Mouse (Mus musculus) forebrain, embryonic 15.5 days (tissue): ENCODE data around the gene Rpl14. TPM values are rescaled to one million over a fixed set of nuclear protein-coding genes. Genes with fewer than 3 reads are reported as not detected.

Source experiments
- ATAC-seq: fragments of 200-750 bp; cut with Nextera tagmentation; replicated peaks from 2 replicates; pipeline ENCODE4 v1.8.0; 2017; ENCODE audit warnings: mild to moderate bottlenecking, moderate TSS enrichment, moderate library complexity
- H3K27ac ChIP-seq: fragments of 300-500 bp; sonication (generic); replicated peaks from 2 replicates; pipeline ENCODE4 v1.5.1; 2015; ENCODE audit warnings: mild to moderate bottlenecking, inconsistent platforms
- H3K27me3 ChIP-seq: fragments of 300-500 bp; sonication (generic); 2 replicates; pipeline ENCODE4 v1.6.1; 2015; ENCODE audit warnings: inconsistent platforms
- H3K36me3 ChIP-seq: fragments of 300-500 bp; sonication (generic); 2 replicates; pipeline ENCODE4 v1.6.1; 2015; ENCODE audit warnings: mild to moderate bottlenecking, inconsistent platforms
- H3K4me1 ChIP-seq: fragments of 300-500 bp; sonication (generic); 2 replicates; pipeline ENCODE4 v1.6.1; 2015; ENCODE audit warnings: inconsistent platforms
- H3K4me2 ChIP-seq: fragments of 300-500 bp; sonication (generic); replicated peaks from 2 replicates; pipeline ENCODE4 v1.6.1; 2015; ENCODE audit warnings: mild to moderate bottlenecking, inconsistent platforms
- H3K4me3 ChIP-seq: fragments of 300-500 bp; sonication (generic); 2 replicates; pipeline ENCODE4 v1.5.1; 2015; ENCODE audit warnings: mild to moderate bottlenecking, inconsistent platforms
- H3K9ac ChIP-seq: fragments of 300-500 bp; sonication (generic); replicated peaks from 2 replicates; pipeline ENCODE4 v1.6.1; 2015; ENCODE audit warnings: mild to moderate bottlenecking, inconsistent platforms
- H3K9me3 ChIP-seq: fragments of 300-500 bp; sonication (generic); 2 replicates; pipeline ENCODE4 v1.6.1; 2016; ENCODE audit warnings: inconsistent platforms
- WGBS: fragments of 180-500 bp; shearing (Covaris S2); methylation state at CpG from one replicate; pipeline ENCODE4 v1.1.7; 2015; ENCODE audit warnings: mixed read lengths; 5-methylcytosine and 5-hydroxymethylcytosine counted together
- polyA plus RNA-seq: library from polyadenylated mRNA; unstranded; fragments of >200 nt; fragmentation: Nextera tagmentation; extraction: Ambion mirVana; gene quantifications from 2 replicates; pipeline ENCODE4 v1.2.1, GENCODE M21; 2015

The Rpl14 gene
- polyA plus RNA-seq, 1 experiment from 2014 or later, result 406 TPM

GRCm38 (mm10) chr9:120576662-120577013 lies 5.4 kb downstream of the Rpl14 start:
- no peaks in the 10 kb centered on the region for H3K9me3 ChIP-seq
- 2% methylated on average over 4 of the region's 4 CpGs for WGBS
- peak overlapping the region; percentile 83 for H3K4me3 ChIP-seq
- peaks cover 37% of the 10 kb centered on the region for H3K36me3 ChIP-seq
- H3K4me1 ChIP-seq, result peaks cover 27% of the 10 kb centered on the region
- peak overlapping the region; percentile 94 for H3K4me2 ChIP-seq
- H3K9ac ChIP-seq, result no peak overlapping the region
- H3K27ac ChIP-seq, result peak overlapping the region; percentile 66
- peak; percentile 20; the same call in 1 of the 2 replicates for ATAC-seq
- no peaks in the 10 kb centered on the region for H3K27me3 ChIP-seq

GRCm38 (mm10) chr9:120577133-120577651 lies 5.9 kb downstream of the Rpl14 start:
- Histone ChIP-seq H3K27ac (peak overlapping the region; percentile 73), H3K9ac (peak overlapping the region; percentile 95), H3K4me3 (peak overlapping the region; percentile 83), H3K9me3 (no peaks in the 10 kb centered on the region), H3K4me1 (peaks cover 27% of the 10 kb centered on the region), H3K36me3 (peaks cover 37% of the 10 kb centered on the region), H3K27me3 (no peaks in the 10 kb centered on the region), H3K4me2 (peak overlapping the region; percentile 94)
- ATAC-seq, result peak; percentile 93
- WGBS, result under 1% methylated on average over 43 of the region's 43 CpGs

GRCm38 (mm10) chr9:120577706-120578405 lies 6.6 kb downstream of the Rpl14 start:
- H3K9me3 ChIP-seq, result no peaks in the 10 kb centered on the region
- no peak for ATAC-seq
- peak overlapping the region; percentile 94 for H3K4me2 ChIP-seq
- H3K4me1 ChIP-seq, result peaks cover 27% of the 10 kb centered on the region
- peak overlapping the region; percentile 95 for H3K9ac ChIP-seq
- H3K27me3 ChIP-seq, result no peaks in the 10 kb centered on the region
- 55% methylated on average over 12 of the region's 12 CpGs for WGBS
- H3K27ac ChIP-seq, result peak overlapping the region; percentile 73
- peaks cover 36% of the 10 kb centered on the region for H3K36me3 ChIP-seq
- peak overlapping the region; percentile 83 for H3K4me3 ChIP-seq

GRCm38 (mm10) chr9:120578701-120579100 lies 7.5 kb downstream of the Rpl14 start:
- H3K9me3 ChIP-seq, result no peaks in the 10 kb centered on the region
- WGBS, result 78% methylated on average over 6 of the region's 6 CpGs
- peaks cover 27% of the 10 kb centered on the region for H3K36me3 ChIP-seq
- H3K4me1 ChIP-seq, result peaks cover 28% of the 10 kb centered on the region
- H3K27me3 ChIP-seq, result no peaks in the 10 kb centered on the region
- H3K4me2 ChIP-seq, result no peak overlapping the region
- no peak overlapping the region for H3K27ac ChIP-seq
- ATAC-seq, result no peak
- no peak overlapping the region for H3K9ac ChIP-seq
- no peak overlapping the region for H3K4me3 ChIP-seq

- Histone ChIP-seq H3K9me3 (no peaks in the 10 kb centered on the region), H3K27me3 (no peaks in the 10 kb centered on the region), H3K9ac (no peak overlapping the region), H3K4me3 (no peak overlapping the region), H3K27ac (no peak overlapping the region), H3K4me2 (no peak overlapping the region), H3K4me1 (peaks cover 28% of the 10 kb centered on the region), H3K36me3 (peaks cover 16% of the 10 kb centered on the region)
- WGBS, result 73% methylated on average over 7 of the region's 7 CpGs
- no peak for ATAC-seq
These were observed 8.6 kb downstream of the Rpl14 start for GRCm38 (mm10) chr9:120579808-120580207.

- WGBS, result 24% methylated on average over 21 of the region's 21 CpGs
- Histone ChIP-seq H3K27me3 (no peaks in the 10 kb centered on the region), H3K4me2 (peak overlapping the region; percentile 48), H3K36me3 (no peaks in the 10 kb centered on the region), H3K27ac (no peak overlapping the region), H3K9ac (peak overlapping the region; percentile 29; the same call in 1 of the 2 replicates), H3K9me3 (no peaks in the 10 kb centered on the region), H3K4me1 (peaks cover 22% of the 10 kb centered on the region), H3K4me3 (peak overlapping the region; percentile 23)
- peak; percentile 33 for ATAC-seq
These were observed 10.8 kb downstream of the Rpl14 start for GRCm38 (mm10) chr9:120581941-120582618.

- 9% methylated on average over 28 of the region's 28 CpGs for WGBS
- Histone ChIP-seq H3K9ac (peak overlapping the region; percentile 29; the same call in 1 of the 2 replicates), H3K4me1 (peaks cover 18% of the 10 kb centered on the region), H3K27me3 (no peaks in the 10 kb centered on the region), H3K36me3 (no peaks in the 10 kb centered on the region), H3K4me2 (peak overlapping the region; percentile 48), H3K27ac (no peak overlapping the region), H3K9me3 (no peaks in the 10 kb centered on the region), H3K4me3 (peak overlapping the region; percentile 23)
- ATAC-seq, result peak; percentile 82
These were observed 11.5 kb downstream of the Rpl14 start for GRCm38 (mm10) chr9:120582619-120583308.

- WGBS, result 83% methylated on average over 3 of the region's 3 CpGs
- no peak for ATAC-seq
- Histone ChIP-seq H3K9ac (no peak overlapping the region), H3K27me3 (no peaks in the 10 kb centered on the region), H3K4me1 (peaks cover 14% of the 10 kb centered on the region), H3K4me2 (no peak overlapping the region), H3K36me3 (no peaks in the 10 kb centered on the region), H3K27ac (no peak overlapping the region), H3K4me3 (no peak overlapping the region), H3K9me3 (no peaks in the 10 kb centered on the region)
These were observed 12.1 kb downstream of the Rpl14 start for GRCm38 (mm10) chr9:120583314-120583713.

- H3K36me3 ChIP-seq, result no peaks in the 10 kb centered on the region
- no peak overlapping the region for H3K4me2 ChIP-seq
- H3K4me1 ChIP-seq, result peaks cover 14% of the 10 kb centered on the region
- 16% methylated on average over 3 of the region's 3 CpGs for WGBS
- H3K9me3 ChIP-seq, result no peaks in the 10 kb centered on the region
- H3K27me3 ChIP-seq, result no peaks in the 10 kb centered on the region
- H3K4me3 ChIP-seq, result no peak overlapping the region
- no peak overlapping the region for H3K27ac ChIP-seq
- H3K9ac ChIP-seq, result no peak overlapping the region
- no peak for ATAC-seq
These were observed 15.3 kb downstream of the Rpl14 start for GRCm38 (mm10) chr9:120586546-120586945.

- no peaks in the 10 kb centered on the region for H3K27me3 ChIP-seq
- H3K36me3 ChIP-seq, result no peaks in the 10 kb centered on the region
- peaks cover 16% of the 10 kb centered on the region for H3K4me1 ChIP-seq
- H3K27ac ChIP-seq, result no peak overlapping the region
- H3K9me3 ChIP-seq, result no peaks in the 10 kb centered on the region
- H3K9ac ChIP-seq, result no peak overlapping the region
- H3K4me3 ChIP-seq, result no peak overlapping the region
- 3% methylated on average over 9 of the region's 9 CpGs for WGBS
- ATAC-seq, result no peak; the same call in 1 of the 2 replicates
- H3K4me2 ChIP-seq, result no peak overlapping the region
These were observed 20.2 kb downstream of the Rpl14 start for GRCm38 (mm10) chr9:120591490-120591889.

- Histone ChIP-seq H3K4me3 (no peak overlapping the region), H3K36me3 (no peaks in the 10 kb centered on the region), H3K4me1 (peaks cover 16% of the 10 kb centered on the region), H3K27ac (no peak overlapping the region), H3K4me2 (no peak overlapping the region), H3K27me3 (no peaks in the 10 kb centered on the region), H3K9me3 (no peaks in the 10 kb centered on the region), H3K9ac (no peak overlapping the region)
- WGBS, result 25% methylated on average over 9 of the region's 9 CpGs
- no peak for ATAC-seq
These were observed 22.3 kb downstream of the Rpl14 start for GRCm38 (mm10) chr9:120593383-120594101.
